Mouse (Mus musculus) heart, postnatal 10 days (tissue): Measurements from ENCODE around the gene Smchd1. TPM values are rescaled to one million over a fixed set of nuclear protein-coding genes. Genes with fewer than 3 reads are reported as not detected.

ENCODE experiments used
- DNase-seq, 2 experiments: peaks; one replicate each; pipeline ENCODE4 v3.0.0; 2021
- intact Hi-C: fragments of 180-260 bp; cut with DNase I; formaldehyde crosslinking; loops from one replicate; pipeline ENCODE4 v1.15.1; 2025
- total RNA-seq, 2 experiments: library from RNA; stranded (reverse); gene quantifications; 2 replicates each; pipeline ENCODE4 v1.2.3; 2021

Smchd1 gene
- total RNA-seq, 2 experiments from 2014 or later, result 28.4 to 28.5 TPM

- intact Hi-C loops, result loop anchor here (2.0 kb wide), 2 partner anchors 25 to 57 kb away; no protein-coding TSS in a partner anchor
- DNase-seq, result peak; percentile 58 to 82
Observed at GRCm38 (mm10) chr17:71311340-71312171, 163.6 kb downstream of the Smchd1 start, which contains the start of gene Emilin2. Gene Emilin2, minus strand, starts transcription at chr17:71311978.

GRCm38 (mm10) chr17:71310486-71311339, 164.4 kb downstream of the Smchd1 start:
- peak; percentile 73 to 77 for DNase-seq
- intact Hi-C loops, result loop anchor here (2.0 kb wide), 2 partner anchors 24 to 56 kb away; no protein-coding TSS in a partner anchor

- intact Hi-C loops, result loop anchor here (2.0 kb wide), 2 partner anchors 23 to 55 kb away; no protein-coding TSS in a partner anchor
- peak in 1 of 2 experiments; percentile 56 for DNase-seq
Observed at GRCm38 (mm10) chr17:71309711-71310485, 165.2 kb downstream of the Smchd1 start.

- DNase-seq, result no peak
- intact Hi-C loops, result no loop called here
Observed at GRCm38 (mm10) chr17:71309141-71309540, 166.0 kb downstream of the Smchd1 start.

- intact Hi-C loops, result no loop called here
- DNase-seq, result no peak
Observed at GRCm38 (mm10) chr17:71308296-71308695, 166.8 kb downstream of the Smchd1 start.

- intact Hi-C loops, result no loop called here
- peak in 1 of 2 experiments; percentile 45 for DNase-seq
Observed at GRCm38 (mm10) chr17:71307251-71307790, 167.8 kb downstream of the Smchd1 start.

GRCm38 (mm10) chr17:71306716-71307115, 168.4 kb downstream of the Smchd1 start:
- DNase-seq, result no peak
- intact Hi-C loops, result no loop called here

- no peak for DNase-seq
- intact Hi-C loops, result no loop called here
Observed at GRCm38 (mm10) chr17:71306091-71306490, 169.1 kb downstream of the Smchd1 start.

- no peak for DNase-seq
- intact Hi-C loops, result no loop called here
Observed at GRCm38 (mm10) chr17:71303444-71303843, 171.7 kb downstream of the Smchd1 start.

- intact Hi-C loops, result no loop called here
Observed at GRCm38 (mm10) chr17:71301413-71301812, 173.7 kb downstream of the Smchd1 start.

GRCm38 (mm10) chr17:71300338-71300737, 174.8 kb downstream of the Smchd1 start:
- no peak for DNase-seq
- intact Hi-C loops, result no loop called here

More at GRCm38 (mm10) chr17:71301413-71301812, 173.7 kb downstream of the Smchd1 start:
- DNase-seq, result no peak

GRCm38 (mm10) chr17:71299879-71300278, 175.3 kb downstream of the Smchd1 start:
- DNase-seq, result no peak
- intact Hi-C loops, result no loop called here

GRCm38 (mm10) chr17:71294570-71294969, 180.6 kb downstream of the Smchd1 start:
- DNase-seq, result no peak
- intact Hi-C loops, result no loop called here

Other genes starting within 250 kb of the Smchd1 start
- 100 to 1,000 TPM; 185 to 196 TPM for gene Emilin2, start 163.4 kb downstream of the Smchd1 start, total RNA-seq
- gene Gm4707, start 15.4 kb downstream of the Smchd1 start, total RNA-seq, result 1 to 10 TPM; 1.1 to 2.0 TPM
- gene Ndc80, start 51.5 kb upstream of the Smchd1 start, total RNA-seq, result 1 to 10 TPM; 8.3 to 9.1 TPM
- under 1 TPM in 1 of 2 experiments, not detected in 1; 0.31 TPM for gene Spdya, start 76.7 kb upstream of the Smchd1 start, total RNA-seq
- 10 to 100 TPM; 25.5 to 27.7 TPM for gene Wdr43, start 140.6 kb upstream of the Smchd1 start, total RNA-seq
- gene Togaram2, start 197.9 kb upstream of the Smchd1 start, total RNA-seq, result 1 to 10 TPM; 1.7 to 2.0 TPM